Mouse (Mus musculus) layer of hippocampus, postnatal 36 days (tissue): ENCODE data around the gene Steap2. TPM values are rescaled to one million over a fixed set of nuclear protein-coding genes. Genes with fewer than 3 reads are reported as not detected.
A peak's percentile ranks its signal among the peaks of the same experiment; 100 is the strongest.

Source experiments
- DNase-seq, 2 experiments: peaks; one replicate each; pipeline ENCODE4 v3.0.0; 2022
- total RNA-seq, 2 experiments: library from RNA; stranded (reverse); gene quantifications; 2 replicates each; pipeline ENCODE4 v1.2.3; 2021

Gene Steap2
- total RNA-seq, 2 experiments from 2014 or later: 6.2 to 6.7 TPM

GRCm38 (mm10) chr5:5663655-5664370 is 30.6 kb downstream of the Steap2 start, which contains the start of gene Cfap69:
Gene Cfap69 (minus strand): TSS chr5:5664239.
- peak; percentile 86 to 89 for DNase-seq

GRCm38 (mm10) chr5:5663057-5663456 is 31.3 kb downstream of the Steap2 start:
- no peak for DNase-seq

- DNase-seq: no peak
These were observed 35.7 kb downstream of the Steap2 start for GRCm38 (mm10) chr5:5658680-5659079.

GRCm38 (mm10) chr5:5657932-5658331 is 36.4 kb downstream of the Steap2 start:
- DNase-seq: no peak

GRCm38 (mm10) chr5:5648817-5649569 is 45.4 kb downstream of the Steap2 start:
- peak in 1 of 2 experiments; percentile 13 for DNase-seq

- no peak for DNase-seq
These were observed 48.2 kb downstream of the Steap2 start for GRCm38 (mm10) chr5:5646173-5646572.

GRCm38 (mm10) chr5:5638496-5638895 is 55.9 kb downstream of the Steap2 start:
- DNase-seq: no peak

GRCm38 (mm10) chr5:5625491-5625890 is 68.9 kb downstream of the Steap2 start:
- DNase-seq: no peak

- DNase-seq: no peak
These were observed 76.0 kb downstream of the Steap2 start for GRCm38 (mm10) chr5:5618329-5618728.

Other genes with a start within 250 kb of the Steap2 start
- not detected for gene 1700015F17Rik, start 215.4 kb downstream of the Steap2 start, total RNA-seq
- gene Cldn12, start 179.6 kb downstream of the Steap2 start, total RNA-seq: 10 to 100 TPM; 26.9 to 30.3 TPM
- 10 to 100 TPM; 11.0 to 11.2 TPM for gene Gtpbp10, start 135.0 kb downstream of the Steap2 start, total RNA-seq
- gene Gm8773, start 120.8 kb downstream of the Steap2 start, total RNA-seq: not detected
- 10 to 100 TPM; 14.5 to 17.3 TPM for gene Cfap69, start 30.3 kb downstream of the Steap2 start, total RNA-seq
- gene Steap1, start 54.7 kb upstream of the Steap2 start, total RNA-seq: under 1 TPM in 1 of 2 experiments, not detected in 1; 0.61 TPM